Mouse (Mus musculus): ENCODE measurements around the gene Dock9.

The Dock9 gene

DNA sequence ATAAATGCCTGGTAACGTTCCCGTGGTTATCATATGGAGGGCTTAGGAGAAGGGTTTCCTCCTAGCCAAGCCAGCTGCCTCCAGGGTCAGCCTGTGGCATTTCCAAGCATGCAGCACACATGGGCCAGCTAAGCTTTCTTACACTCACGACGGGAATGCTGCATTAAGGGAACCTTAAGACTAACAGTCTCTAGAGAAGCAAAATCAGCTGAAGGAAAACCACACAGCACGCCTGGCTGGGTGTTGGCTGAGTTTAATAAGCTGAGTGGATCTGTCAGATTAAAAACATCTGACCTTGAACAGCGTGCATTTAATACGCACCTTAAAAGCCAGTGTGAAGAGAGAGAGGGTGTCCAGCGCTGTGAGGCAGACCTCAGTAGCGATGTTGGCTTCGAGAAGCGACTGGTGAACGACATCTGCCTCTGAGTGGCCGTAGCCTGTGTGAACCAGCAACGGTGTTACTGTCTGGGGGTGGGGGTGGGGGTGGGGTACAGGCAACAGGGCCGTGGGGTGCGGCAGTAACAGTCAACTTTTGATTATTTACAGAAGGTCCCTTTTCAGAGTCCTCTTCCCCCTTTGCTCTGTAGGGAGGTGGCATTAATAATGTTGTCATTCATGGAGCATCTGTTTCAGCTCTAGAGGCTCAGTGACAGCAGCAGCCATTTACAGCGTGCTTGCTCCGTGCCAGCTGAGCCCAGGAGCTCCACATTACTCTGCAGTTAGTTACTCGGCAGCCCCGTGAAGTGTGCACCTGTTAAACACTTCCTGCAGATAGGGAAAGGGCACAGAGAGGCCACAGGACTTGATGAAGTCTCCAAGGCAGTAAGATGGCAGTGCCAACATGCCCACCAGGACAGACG is 211.5 kb downstream of the Dock9 start:
- DNase-seq (ENCODE audit: low read depth, low spot score) = peak; percentile 25

DNA sequence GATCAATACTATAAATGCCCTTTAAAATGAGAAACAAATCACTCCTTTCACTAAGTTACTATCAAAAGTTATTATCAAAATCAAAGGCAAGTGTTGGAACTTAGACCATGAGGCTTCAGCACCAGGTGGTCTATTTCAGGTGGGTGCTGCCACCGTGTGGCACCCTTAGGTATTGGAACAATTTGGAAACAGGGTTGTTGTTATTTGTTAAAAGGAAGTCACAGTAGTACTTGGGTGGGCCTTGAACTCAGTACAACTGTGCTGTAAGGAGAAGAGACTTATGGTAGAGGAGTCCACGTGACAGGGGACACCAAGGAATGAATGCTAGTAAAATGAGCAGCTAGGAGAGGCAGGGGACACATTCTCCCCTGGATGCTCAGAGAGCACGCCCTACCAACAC is 218.6 kb downstream of the Dock9 start:
- peak; percentile 63 for DNase-seq (ENCODE audit: low read depth, low spot score)

DNA sequence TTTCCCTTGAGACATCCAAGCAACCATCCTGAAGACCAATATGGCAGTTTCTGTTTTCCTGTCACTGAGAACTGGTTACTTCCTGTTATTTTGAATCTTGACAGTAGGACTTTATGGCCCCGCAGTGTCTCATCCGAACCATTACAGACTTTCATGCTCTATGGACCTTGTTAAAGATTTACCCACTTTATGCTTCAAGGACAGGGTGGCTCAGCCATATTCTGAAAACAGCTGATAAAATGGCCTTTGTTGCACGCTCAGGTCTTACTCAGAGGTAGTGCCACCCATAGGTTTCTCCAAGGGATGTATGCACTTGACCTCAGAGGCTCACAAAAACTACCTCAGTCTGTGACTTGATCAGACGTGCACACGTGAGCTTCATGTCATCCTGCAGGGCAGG is 224.2 kb downstream of the Dock9 start:
- no peak for DNase-seq (ENCODE audit: low read depth, low spot score)

DNA sequence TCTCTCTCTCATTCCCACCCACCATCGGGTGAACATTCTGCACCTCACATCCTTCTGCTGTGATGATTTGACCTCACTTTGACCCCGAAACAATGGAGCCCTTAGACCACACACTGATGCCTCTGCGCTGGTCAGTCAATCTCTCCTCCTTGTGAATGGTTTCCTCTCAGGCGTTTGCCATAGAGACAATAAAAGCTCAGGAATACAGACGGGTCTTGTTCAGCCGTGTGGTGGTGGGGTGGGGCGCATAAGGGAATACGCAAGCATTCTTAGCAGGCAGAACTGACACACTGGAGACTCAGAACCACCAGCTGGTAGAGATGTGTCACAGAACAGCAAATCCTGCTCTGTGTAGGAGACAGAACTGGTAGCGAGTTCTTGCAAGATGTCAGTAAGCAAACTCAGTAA is 230.8 kb downstream of the Dock9 start:
- DNase-seq (ENCODE audit: low read depth, low spot score) = peak; percentile 85

DNA sequence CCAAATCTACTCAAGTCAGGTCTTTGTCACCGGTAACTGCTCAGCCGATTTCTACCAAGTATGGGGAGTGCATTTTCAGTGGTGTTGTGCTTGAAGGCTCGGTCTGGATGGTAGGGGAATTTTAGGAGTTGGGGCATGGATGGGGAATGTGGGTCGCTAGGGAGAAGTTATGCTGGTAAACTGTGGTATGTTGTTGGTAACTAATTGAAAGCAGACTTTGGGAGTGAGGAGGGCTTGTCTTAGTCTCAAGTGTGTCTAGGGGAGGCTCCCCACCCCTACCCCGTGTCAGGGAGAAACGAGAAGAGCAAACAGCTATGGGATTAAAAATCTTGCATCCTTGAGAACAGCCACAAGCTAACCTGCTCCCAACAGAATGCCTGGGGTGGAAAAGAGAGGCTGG is 231.7 kb downstream of the Dock9 start:
- no peak for DNase-seq (ENCODE audit: low read depth, low spot score)

DNA sequence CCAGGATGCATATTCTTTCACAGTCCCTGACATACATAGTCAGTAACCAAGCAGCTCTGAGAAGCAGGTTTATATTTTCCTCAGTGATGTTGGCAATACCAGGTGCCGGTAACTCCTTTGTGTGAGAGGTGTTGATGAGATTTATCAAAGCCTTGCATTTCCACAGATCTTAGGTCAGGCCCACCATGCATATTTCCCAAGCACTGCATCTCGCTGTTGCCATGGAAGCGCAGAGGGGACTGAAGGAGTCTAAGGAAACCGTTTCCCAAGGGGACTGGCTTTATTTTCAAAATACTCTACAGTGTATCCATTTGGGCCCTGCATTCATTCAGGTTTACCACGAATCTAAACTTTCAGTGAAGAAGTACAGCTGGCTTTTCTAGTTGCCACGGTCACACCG is 233.0 kb downstream of the Dock9 start:
- no peak for DNase-seq (ENCODE audit: low read depth, low spot score)

DNA sequence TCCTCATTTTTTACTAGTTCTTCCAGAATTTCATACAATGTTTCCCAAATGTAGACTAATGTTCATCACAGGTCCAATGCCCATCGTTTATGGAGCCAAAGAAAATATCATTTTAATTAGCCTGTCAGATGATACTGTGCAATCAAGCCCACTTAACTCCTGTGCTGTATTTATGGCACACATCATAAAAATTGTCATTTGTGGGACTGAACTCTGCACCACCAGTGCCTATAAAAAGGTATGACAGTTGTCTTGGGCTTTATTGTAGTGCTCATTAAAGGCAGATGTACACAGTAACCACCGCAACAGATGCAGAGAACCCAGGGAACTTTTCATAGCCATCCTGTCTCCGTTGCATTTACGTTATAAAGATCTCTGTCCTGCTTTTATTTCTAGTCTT is 233.7 kb downstream of the Dock9 start:
- no peak for DNase-seq (ENCODE audit: low read depth, low spot score)

DNA sequence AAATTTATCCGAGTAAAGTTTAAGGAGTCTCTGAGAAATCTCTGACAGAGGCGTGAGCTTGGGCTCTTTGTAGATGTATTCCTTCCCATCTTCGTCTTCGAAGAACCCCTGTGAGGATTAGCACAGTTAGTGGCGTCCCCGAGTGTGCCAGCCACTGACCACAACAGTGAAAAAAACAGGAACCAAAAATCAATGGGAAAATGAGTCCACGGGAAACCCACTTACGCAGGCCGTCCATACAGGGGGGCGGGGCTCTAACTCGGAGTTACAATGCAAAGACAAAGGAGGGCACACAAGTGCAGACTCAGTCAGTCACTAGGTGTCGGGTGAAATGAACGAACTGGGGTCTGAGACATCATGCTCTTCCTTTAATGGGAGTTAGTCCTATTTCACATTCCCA is 238.6 kb downstream of the Dock9 start:
- no peak for DNase-seq (ENCODE audit: low read depth, low spot score)

DNA sequence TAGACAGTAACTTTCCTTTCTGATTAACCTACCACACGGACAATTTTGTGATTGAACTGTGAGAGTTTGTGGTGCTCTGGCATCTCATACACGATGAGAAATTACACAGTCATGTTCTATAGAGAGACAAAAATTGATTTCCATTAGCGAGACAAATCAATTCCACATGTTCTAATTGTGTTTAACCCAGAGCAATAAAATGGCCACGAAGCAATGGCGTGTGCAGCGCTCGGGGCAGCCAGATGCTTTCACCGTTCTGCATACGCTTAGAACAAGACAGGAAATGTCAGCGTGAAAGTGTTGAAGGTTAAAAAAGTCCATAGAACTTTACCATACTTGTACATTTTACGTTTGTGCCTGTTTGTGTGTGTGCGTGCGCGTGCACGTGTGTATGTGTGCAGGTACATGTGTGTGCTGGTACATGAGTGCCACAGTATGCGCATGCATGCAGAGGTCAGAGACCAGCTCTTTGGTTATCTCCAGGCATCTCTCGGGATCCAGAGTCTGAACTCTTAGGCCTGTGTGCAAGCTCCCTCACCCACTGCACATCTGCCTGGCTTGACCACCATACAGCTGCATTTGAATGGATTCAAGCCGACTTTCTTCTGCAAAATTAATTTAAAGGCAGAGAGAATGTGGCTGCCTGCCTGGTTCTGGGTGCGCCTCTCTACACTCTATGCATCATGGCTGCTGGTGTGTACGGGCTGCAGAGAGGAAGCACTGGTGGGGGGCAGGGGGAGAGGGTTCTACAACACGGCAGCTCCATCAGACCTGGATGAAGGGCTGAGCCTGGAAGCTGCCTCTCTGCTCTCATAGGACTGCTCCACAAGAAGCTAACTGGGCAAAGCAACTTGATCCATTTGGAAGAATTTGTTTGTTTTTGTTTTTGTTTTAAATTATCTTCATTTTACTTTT is 241.0 kb downstream of the Dock9 start:
- peak; percentile 23 for DNase-seq (ENCODE audit: low read depth, low spot score)

DNA sequence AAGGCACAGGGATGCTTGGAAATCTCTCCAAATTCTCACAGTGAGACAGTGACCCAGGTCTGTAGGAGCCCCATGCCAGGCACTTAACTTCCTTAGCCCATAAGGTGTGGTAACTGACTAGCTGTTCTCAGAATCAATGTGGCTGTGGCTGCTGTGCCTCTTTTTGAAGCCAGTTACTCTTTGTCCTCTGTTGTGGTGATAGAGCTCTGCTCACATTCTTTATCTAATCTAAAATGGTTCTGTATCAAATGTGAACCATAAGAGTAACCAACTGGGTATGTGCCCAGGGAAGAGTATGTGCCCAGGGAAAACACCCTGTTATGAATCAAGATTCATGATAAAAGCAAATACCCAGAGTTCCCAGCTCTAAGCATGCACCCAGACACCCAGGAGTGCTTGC is 243.9 kb downstream of the Dock9 start:
- DNase-seq (ENCODE audit: low read depth, low spot score) = no peak

DNA sequence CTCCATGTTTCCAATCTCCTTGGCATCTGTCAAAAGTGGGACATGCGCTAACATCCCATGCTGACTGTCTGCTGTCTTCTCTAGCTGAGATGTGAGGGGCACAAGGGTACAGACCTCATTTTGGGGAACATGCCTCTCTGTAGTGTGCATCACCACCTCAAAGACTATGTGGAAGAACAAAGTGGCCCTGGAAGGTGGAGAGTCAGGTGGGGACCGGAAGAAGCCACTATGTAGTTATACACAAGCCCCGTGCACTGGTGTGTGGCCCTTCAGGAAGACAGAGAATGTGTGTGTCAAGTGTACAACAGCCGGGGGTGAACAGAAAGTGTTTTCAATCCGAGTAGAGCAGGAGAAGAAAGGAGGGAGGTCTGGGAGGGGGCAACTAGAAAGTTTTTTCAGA is 245.1 kb downstream of the Dock9 start:
- DNase-seq (ENCODE audit: low read depth, low spot score) = no peak

DNA sequence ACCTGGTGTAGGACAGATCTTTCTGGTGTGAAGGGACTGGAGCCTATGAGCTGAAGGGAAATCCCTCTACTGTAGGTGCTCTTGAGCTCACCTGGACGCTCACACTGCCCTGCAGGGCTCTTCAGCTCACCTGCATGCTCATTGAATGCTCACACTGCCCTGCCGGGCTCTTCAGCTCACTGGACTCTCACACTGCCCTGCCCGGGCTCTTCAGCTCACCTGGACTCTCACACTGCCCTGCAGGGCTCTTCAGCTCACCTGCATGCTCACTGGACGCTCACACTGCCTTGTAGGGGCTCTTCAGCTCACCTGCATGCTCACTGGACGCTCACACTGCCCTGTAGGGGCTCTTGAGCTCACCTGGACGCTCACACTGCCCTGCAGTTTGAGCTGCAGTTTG is 247.8 kb downstream of the Dock9 start:
- DNase-seq (ENCODE audit: low read depth, low spot score) = no peak

DNA sequence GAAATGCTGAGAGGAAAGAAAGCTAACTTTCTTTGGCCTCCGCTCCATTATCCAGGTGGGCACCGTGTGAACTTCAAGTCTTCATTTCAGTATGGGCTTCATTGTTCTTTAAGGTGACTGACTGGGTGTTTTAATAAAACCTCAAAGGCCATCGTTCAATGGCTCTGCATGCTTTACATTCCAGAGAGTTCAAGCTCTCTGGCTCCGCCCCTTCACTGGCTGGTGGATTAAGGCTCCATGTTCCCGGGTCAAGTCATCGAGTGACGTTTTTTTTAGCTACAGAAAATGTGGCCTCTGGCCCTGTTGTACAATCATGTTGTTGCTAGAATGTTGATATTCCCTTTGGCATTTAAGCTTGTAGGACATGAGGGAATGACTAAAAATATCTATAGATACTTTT is 249.9 kb downstream of the Dock9 start:
- peak; percentile 40 for DNase-seq (ENCODE audit: low read depth, low spot score)

DNA sequence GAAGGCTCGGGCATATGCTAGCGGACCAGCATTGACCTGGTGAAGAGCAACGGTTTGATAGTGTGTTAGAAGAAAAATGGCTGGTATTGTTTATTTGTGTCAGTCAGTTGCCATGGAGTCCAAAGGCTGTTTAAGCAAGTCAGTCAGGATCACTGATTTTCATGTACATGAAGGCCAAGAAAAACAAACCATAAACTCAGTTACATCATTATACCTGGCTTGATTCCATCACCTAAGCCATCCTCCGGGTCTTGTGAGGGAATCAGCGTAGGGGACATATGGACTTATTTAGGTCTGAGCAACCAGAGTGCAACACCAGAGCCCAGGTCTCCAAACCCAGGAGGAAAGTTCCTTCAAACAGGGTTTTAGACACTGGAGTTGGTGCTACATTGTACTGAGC is 251.0 kb downstream of the Dock9 start:
- DNase-seq (ENCODE audit: low read depth, low spot score) = no peak

DNA sequence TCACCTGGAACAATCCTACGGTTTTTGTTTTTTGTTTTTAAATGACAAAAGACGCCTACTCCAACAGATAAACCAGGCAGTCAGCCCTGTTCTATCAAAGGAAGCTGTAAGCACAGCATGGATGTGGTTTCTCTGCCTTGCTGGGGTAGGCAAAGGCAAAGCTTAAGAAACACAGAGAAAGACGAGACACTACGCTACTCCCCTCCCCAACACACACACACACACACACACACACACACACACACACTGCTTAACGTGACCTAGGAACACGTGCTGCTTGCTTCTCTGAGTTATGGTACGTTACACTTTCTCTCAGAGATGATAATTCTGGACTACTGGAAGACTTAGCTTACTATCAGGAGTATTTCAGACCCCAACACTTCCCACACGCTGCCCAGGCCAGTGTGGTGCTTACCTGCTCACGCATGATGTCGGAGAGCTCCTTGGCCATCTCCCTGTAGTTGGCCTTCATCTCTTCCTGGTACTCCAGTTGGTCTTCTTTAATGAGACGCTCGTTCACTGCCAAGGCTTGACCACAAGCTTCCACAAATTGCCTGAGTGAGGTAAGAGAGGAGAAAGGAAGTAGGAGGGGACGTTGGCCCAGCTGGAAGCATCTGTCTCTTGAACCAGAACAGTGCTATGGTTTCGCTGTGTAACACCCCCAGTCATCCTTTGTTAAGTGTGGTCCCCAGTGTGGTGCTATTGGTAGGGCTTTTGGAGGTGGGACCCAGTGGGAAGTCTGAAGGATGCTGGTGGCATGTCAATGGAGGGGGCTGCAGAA is 251.9 kb downstream of the Dock9 start:
- DNase-seq (ENCODE audit: low read depth, low spot score) = no peak

DNA sequence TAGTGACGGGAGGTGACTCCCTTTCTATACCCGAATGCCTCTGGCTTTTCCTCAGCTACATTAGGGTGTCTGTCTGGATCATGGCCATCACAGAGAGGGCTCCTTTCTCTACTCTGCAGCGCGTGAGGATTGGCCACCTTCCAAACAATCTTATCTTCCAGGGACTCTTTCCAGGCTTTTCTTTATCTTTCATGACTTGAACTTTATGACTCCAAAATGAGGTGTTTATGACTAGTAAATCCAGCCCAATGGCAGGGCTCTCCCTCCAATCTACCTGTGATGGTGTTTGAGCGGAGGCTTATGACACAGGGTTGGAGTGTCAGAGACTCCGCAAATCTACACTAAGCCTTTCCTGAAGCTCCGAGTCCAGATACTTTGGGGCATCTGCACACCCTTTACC is 256.4 kb downstream of the Dock9 start:
- no peak for DNase-seq (ENCODE audit: low read depth, low spot score)

DNA sequence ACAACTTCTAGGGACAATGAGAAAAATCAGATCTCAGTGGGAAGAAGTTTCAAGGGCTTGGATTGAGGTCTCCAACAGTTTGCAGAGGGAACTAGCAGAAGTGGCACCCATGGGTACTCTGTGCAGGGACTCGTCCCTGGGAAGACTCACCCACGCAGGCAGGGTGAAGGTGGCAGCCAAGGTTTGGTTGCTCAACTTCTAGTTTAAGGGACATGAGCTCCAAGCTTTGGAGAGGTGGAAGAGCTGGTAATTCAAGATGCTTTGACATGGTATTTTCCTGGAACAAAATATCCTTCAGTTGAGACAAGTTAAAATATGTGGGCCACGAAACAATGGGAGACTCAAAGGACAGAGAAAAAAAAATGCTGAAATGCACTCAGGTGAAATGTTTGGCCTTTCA is 263.1 kb downstream of the Dock9 start:
- DNase-seq (ENCODE audit: low read depth, low spot score) = no peak

DNA sequence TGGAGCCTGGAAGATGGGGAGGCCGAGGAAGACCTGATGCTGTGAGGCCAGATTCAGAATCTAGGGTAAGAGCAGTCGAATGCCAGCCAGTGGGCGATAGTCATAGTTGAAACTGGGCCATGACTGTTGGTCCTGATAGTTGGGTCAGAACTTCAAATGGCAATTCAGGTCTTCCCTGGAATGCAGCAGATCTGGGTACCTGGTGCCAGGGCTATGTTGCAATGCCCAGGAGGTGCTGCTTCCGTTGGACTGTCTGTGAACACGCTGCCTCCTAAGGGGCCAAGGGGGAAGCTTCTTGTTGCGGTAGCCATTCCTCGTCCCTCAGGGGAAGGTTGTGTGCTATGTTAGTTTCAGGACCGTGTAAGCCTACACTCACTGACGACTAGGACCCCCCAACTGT is 266.8 kb downstream of the Dock9 start:
- DNase-seq (ENCODE audit: low read depth, low spot score) = no peak

DNA sequence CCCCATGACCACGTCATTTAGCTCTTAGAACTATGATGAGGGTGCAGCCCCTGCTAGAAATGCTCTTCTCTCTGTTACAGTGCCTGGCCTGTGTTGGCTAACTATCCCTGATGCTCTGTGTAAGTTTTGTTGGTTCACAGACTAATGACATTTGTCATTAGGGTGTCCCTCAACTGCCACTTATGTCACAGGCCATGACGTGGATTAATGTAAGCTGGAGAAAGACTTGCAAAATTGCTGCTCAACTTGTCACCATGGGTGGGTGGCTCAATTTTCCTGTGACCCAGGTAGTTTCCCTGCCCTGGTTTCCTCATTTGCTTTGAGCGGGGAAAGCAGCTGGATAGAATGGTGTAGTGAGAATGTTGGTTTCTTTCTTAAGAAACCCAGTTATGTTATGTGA is 269.8 kb downstream of the Dock9 start:
- no peak for DNase-seq (ENCODE audit: low read depth, low spot score)

DNA sequence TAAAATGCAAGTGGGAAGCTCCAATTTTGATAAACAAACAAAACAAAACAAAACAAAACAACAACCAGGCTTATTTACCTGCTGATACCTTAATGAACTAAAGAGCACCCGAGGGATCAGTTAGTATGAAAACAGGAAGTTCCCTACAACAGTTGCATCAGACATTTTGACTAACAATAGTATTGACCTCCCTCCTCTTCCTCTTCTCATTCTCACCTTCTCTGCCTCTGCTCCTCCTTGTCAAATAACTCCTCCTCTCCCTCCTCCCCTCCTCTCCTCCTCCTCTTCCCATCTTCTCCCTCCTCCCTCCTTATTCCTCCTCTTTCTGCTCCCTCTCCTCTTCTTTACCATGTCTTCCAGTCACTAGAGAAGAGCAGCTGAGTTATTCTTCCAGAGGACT is 270.4 kb downstream of the Dock9 start:
- DNase-seq (ENCODE audit: low read depth, low spot score) = no peak

DNA sequence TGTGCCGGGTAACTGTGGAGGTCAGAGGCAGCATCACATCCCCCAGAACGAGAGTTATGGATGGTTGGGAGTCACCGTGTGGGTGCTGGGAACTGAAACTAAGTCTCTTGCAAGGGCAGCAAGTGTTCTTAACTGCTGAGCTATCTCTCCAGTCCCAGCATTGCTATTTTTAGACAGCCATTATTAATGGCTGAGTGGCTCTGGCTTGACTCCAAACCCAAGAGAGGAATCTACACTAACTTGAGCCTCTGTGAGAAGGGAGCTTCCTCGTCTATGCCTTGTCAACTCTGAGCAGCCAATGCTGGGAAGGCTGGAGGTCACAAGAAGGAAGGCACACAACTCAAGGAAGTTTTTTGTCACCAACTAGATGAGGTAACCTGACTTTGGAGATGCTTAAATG is 275.9 kb downstream of the Dock9 start:
- DNase-seq (ENCODE audit: low read depth, low spot score) = no peak

DNA sequence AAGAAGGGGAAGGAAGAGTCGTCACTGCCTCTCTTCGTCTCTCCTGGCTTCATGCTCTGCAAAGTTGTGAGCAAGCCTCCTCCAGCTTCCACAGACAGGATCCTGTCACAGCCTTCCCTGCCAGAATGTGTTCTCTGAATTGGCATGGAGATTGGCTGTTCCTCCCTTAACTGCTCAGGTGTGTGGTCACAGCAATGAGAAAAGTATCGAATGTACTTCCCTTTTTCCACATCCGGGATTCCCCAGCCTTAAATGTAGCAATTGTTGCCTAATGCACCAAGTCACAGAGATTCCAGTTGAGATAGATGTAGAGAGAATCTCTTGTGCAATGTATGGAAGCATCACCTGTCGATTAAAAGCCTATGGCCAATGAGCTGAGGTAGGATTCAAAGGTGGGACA is 280.8 kb downstream of the Dock9 start:
- DNase-seq (ENCODE audit: low read depth, low spot score) = no peak
